Mouse (Mus musculus): ENCODE measurements at regions not wholly inside any gene's neighbourhood (a gene's known extent, or its start where the extent isn't known, plus 50 kb on each side); places are given as distances from the start of the nearest gene placed in this dataset.

DNA sequence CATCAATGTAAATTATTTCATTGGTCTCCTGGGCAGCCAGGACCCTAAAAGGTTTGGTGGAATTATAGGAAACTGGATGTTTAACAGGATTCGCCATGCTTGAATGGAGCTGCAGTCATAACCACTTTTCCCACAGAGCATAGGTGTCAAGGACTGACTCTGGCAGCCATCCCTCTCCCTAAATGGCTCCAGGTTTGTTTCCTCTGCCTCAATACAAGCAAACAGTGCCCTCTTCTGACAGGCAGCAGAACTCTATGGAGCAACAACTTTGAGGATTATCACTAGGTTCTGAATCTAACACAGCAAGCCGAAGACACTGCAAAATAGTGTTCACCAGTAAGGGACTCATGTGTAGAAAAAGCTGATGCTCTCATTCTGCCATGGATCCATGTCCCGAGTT, 84.6 kb downstream of the Zfp330 start:
- TF ChIP-seq POLR2A (IDR thresholded peaks at IDR 0.05; ENCODE audit: low read depth, low read length) (no peak), CTCF (IDR thresholded peaks at IDR 0.05; ENCODE audit: borderline replicate concordance, insufficient read depth, low read length) (no peak)
